Mouse (Mus musculus) lung, embryonic 14.5 days (tissue): ENCODE results near the gene Gm21885. TPM values are rescaled to one million over a fixed set of nuclear protein-coding genes. Genes with fewer than 3 reads are reported as not detected.

Source experiments
- ATAC-seq: fragments of 200-750 bp; cut with Nextera tagmentation; 2 replicates; pipeline ENCODE4 v1.8.0; 2017; ENCODE audit warnings: mild to moderate bottlenecking, moderate TSS enrichment, moderate library complexity; ENCODE audit not compliant: insufficient read depth
- DNase-seq: peaks from one replicate; pipeline ENCODE4 v3.0.0-alpha.2; 2015
- H3K27ac ChIP-seq: fragments of 300-500 bp; sonication (generic); 2 replicates; pipeline ENCODE4 v1.5.1; 2014; ENCODE audit warnings: low read depth, mild to moderate bottlenecking, moderate library complexity
- H3K27me3 ChIP-seq: fragments of 300-500 bp; sonication (generic); 2 replicates; pipeline ENCODE4 v1.6.1; 2014; ENCODE audit warnings: low read length, control low read depth; ENCODE audit not compliant: insufficient read depth
- H3K36me3 ChIP-seq: fragments of 300-500 bp; sonication (generic); 2 replicates; pipeline ENCODE4 v1.6.1; 2014; ENCODE audit warnings: control low read depth; ENCODE audit not compliant: insufficient read depth
- H3K4me1 ChIP-seq: fragments of 300-500 bp; sonication (generic); 2 replicates; pipeline ENCODE4 v1.6.1; 2014; ENCODE audit warnings: antibody characterized with exemption, control low read depth; ENCODE audit not compliant: insufficient read depth
- H3K4me2 ChIP-seq: fragments of 300-500 bp; sonication (generic); 2 replicates; pipeline ENCODE4 v1.6.1; 2014; ENCODE audit warnings: mild to moderate bottlenecking
- H3K4me3 ChIP-seq: fragments of 300-500 bp; sonication (generic); 2 replicates; pipeline ENCODE4 v1.5.1; 2014; ENCODE audit warnings: low read depth, low read length
- H3K9ac ChIP-seq: fragments of 300-500 bp; sonication (generic); 2 replicates; pipeline ENCODE4 v1.6.1; 2014
- H3K9me3 ChIP-seq: fragments of 300-500 bp; sonication (generic); 2 replicates; pipeline ENCODE4 v1.6.1; 2016; ENCODE audit warnings: low read depth, low read length, control low read depth
- CTCF ChIP-seq: IDR thresholded peaks from 2 replicates; pipeline ENCODE4 v1.5.1; 2016; ENCODE audit warnings: antibody characterized with exemption, low read depth
- WGBS: fragments of 180-500 bp; shearing (Covaris S2); extraction: QIAGEN DNeasy Blood & Tissue Kit; methylation state at CpG from one replicate; pipeline ENCODE4 v1.1.7; 2014; 5-methylcytosine and 5-hydroxymethylcytosine counted together
- polyA plus RNA-seq: library from polyadenylated mRNA; unstranded; fragments of >200 nt; fragmentation: Nextera tagmentation; extraction: Ambion mirVana; gene quantifications from 2 replicates; pipeline ENCODE4 v1.2.1, GENCODE M21; 2014

The Gm21885 gene
- polyA plus RNA-seq, 1 experiment from 2014 or later, result 0.41 TPM

- peak overlapping the region; percentile 43 for H3K9ac ChIP-seq
- peak overlapping the region; percentile 74 for H3K4me2 ChIP-seq
- peak; percentile 96 for TF ChIP-seq CTCF
- ATAC-seq (peak; percentile 77), DNase-seq (peak; percentile 96)
- H3K27me3 ChIP-seq, result no peaks in the 10 kb centered on the region
- no peaks in the 10 kb centered on the region for H3K36me3 ChIP-seq
- WGBS, result 7% methylated on average over 20 of the region's 20 CpGs
- no peaks in the 10 kb centered on the region for H3K4me1 ChIP-seq
- peak overlapping the region; percentile 32 for H3K4me3 ChIP-seq
- H3K27ac ChIP-seq, result no peak overlapping the region
- no peaks in the 10 kb centered on the region for H3K9me3 ChIP-seq
Measured at GRCm38 (mm10) chr11:94276869-94277337, 4.8 kb upstream of the Gm21885 start.

- Histone ChIP-seq H3K27ac (no peak overlapping the region), H3K4me2 (no peak overlapping the region), H3K36me3 (peaks cover 36% of the 10 kb centered on the region), H3K4me1 (no peaks in the 10 kb centered on the region), H3K9me3 (no peaks in the 10 kb centered on the region), H3K4me3 (no peak overlapping the region), H3K9ac (no peak overlapping the region), H3K27me3 (no peaks in the 10 kb centered on the region)
- DNase-seq (no peak), ATAC-seq (no peak)
- WGBS, result 62% methylated on average over 5 of the region's 5 CpGs
- TF ChIP-seq CTCF, result no peak
Measured at GRCm38 (mm10) chr11:94282291-94282690, 618 bp downstream of the Gm21885 start.

GRCm38 (mm10) chr11:94283536-94284099 is 1.9 kb downstream of the Gm21885 start:
- WGBS, result 89% methylated on average over 6 of the region's 6 CpGs
- ATAC-seq (no peak), DNase-seq (no peak)
- Histone ChIP-seq H3K4me2 (no peak overlapping the region), H3K9ac (no peak overlapping the region), H3K27me3 (no peaks in the 10 kb centered on the region), H3K27ac (no peak overlapping the region), H3K9me3 (no peaks in the 10 kb centered on the region), H3K36me3 (peaks cover 49% of the 10 kb centered on the region), H3K4me1 (no peaks in the 10 kb centered on the region), H3K4me3 (no peak overlapping the region)
- TF ChIP-seq CTCF, result no peak

GRCm38 (mm10) chr11:94285886-94286574 is 4.4 kb downstream of the Gm21885 start:
- DNase-seq, result peak; percentile 58
- no peaks in the 10 kb centered on the region for H3K9me3 ChIP-seq
- ATAC-seq, result peak; percentile 19; the same call in 1 of the 2 replicates
- H3K4me3 ChIP-seq, result no peak overlapping the region
- no peak overlapping the region for H3K27ac ChIP-seq
- no peak overlapping the region for H3K9ac ChIP-seq
- peaks cover 73% of the 10 kb centered on the region for H3K36me3 ChIP-seq
- 72% methylated on average over 11 of the region's 11 CpGs for WGBS
- H3K27me3 ChIP-seq, result no peaks in the 10 kb centered on the region
- TF ChIP-seq CTCF, result no peak
- H3K4me2 ChIP-seq, result no peak overlapping the region
- H3K4me1 ChIP-seq, result no peaks in the 10 kb centered on the region

- no peak for TF ChIP-seq CTCF
- Histone ChIP-seq H3K4me1 (no peaks in the 10 kb centered on the region), H3K4me2 (no peak overlapping the region), H3K36me3 (peaks cover 82% of the 10 kb centered on the region), H3K27ac (no peak overlapping the region), H3K27me3 (no peaks in the 10 kb centered on the region), H3K9ac (no peak overlapping the region), H3K4me3 (no peak overlapping the region), H3K9me3 (no peaks in the 10 kb centered on the region)
- DNase-seq, result no peak
- 85% methylated on average over 5 of the region's 5 CpGs for WGBS
- ATAC-seq, result no peak
Measured at GRCm38 (mm10) chr11:94287105-94287504, 5.4 kb downstream of the Gm21885 start.

GRCm38 (mm10) chr11:94290062-94290740 is 8.5 kb downstream of the Gm21885 start:
- DNase-seq, result no peak
- no peak overlapping the region for H3K4me2 ChIP-seq
- no peak overlapping the region for H3K4me3 ChIP-seq
- WGBS, result 82% methylated on average over 10 of the region's 10 CpGs
- ATAC-seq, result no peak
- no peaks in the 10 kb centered on the region for H3K27me3 ChIP-seq
- no peak overlapping the region for H3K27ac ChIP-seq
- no peaks in the 10 kb centered on the region for H3K4me1 ChIP-seq
- peaks cover 91% of the 10 kb centered on the region for H3K36me3 ChIP-seq
- no peaks in the 10 kb centered on the region for H3K9me3 ChIP-seq
- H3K9ac ChIP-seq, result no peak overlapping the region
- no peak for TF ChIP-seq CTCF
